Mouse (Mus musculus) bone marrow, adult 2 months (tissue): ENCODE measurements around the gene Arfgef2. TPM values are rescaled to one million over a fixed set of nuclear protein-coding genes. Genes with fewer than 3 reads are reported as not detected.
"Not testable (repeated sequence)": the region's sequence is repeated elsewhere in the genome, so short reads cannot be mapped to it uniquely, and the experiment has no call there.

Experiments used
- H3K27ac ChIP-seq: fragments of 200-500 bp; 2 replicates; pipeline ENCODE4 v1.5.1; 2012; ENCODE audit warnings: low read depth, mild to moderate bottlenecking, control low read depth, inconsistent platforms, low read length; ENCODE audit not compliant: control insufficient read depth, poor library complexity, insufficient read depth
- H3K4me1 ChIP-seq: fragments of 200-500 bp; 2 replicates; pipeline ENCODE4 v1.6.1; 2011; ENCODE audit warnings: low read length; ENCODE audit not compliant: control insufficient read depth, insufficient read depth
- H3K4me3 ChIP-seq: fragments of 200-500 bp; replicated peaks from 2 replicates; pipeline ENCODE3; 2011; ENCODE audit warnings: mild to moderate bottlenecking, low read depth, low read length, control low read depth; ENCODE audit not compliant: control insufficient read depth
- CTCF ChIP-seq: fragments of 200-500 bp; IDR thresholded peaks from 2 replicates; pipeline ENCODE4 v1.5.1; 2011; ENCODE audit warnings: low read length, control low read depth; ENCODE audit not compliant: control insufficient read depth, insufficient read depth
- POLR2A ChIP-seq: fragments of 200-500 bp; IDR thresholded peaks from 2 replicates; pipeline ENCODE4 v1.6.1; 2011; ENCODE audit warnings: low read depth, mild to moderate bottlenecking, control low read depth, low read length, borderline replicate concordance; ENCODE audit not compliant: control insufficient read depth
- WGBS: fragments of 180-500 bp; shearing (Covaris S2); methylation state at CpG from one replicate; pipeline ENCODE4 v1.1.7; 2018; 5-methylcytosine and 5-hydroxymethylcytosine counted together
- polyA plus RNA-seq: library from polyadenylated mRNA; stranded (reverse); fragments of >200 nt; gene quantifications from 2 replicates; pipeline ENCODE4 v1.2.4, GENCODE M21; 2011; ENCODE audit warnings: low replicate concordance; ENCODE audit not compliant: missing spikeins, insufficient read depth, insufficient read length

Arfgef2 gene
- polyA plus RNA-seq, 1 experiment = 18.3 TPM

DNA sequence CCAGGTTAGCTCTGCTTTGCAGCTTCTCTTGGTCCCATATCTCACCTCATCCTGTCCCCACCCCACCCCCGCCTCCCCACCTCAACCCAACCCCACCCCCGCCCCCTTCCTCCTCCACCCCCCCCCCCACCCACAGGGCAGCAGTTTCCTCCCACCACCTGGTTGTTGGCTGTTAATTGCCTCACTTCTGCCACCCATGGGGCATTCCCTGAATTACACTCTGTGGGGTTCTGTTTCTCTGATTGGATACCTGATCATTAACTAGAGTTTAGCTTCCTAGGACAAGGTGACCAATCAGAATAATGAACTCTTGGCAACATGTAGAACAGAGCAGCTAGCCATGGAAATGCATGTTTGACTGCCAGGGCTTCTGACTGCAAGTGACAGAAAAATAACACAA, 29.1 kb upstream of the Arfgef2 start:
- Histone ChIP-seq H3K4me1 (peaks cover 1% of the 10 kb centered on the region; the same call in 1 of the 2 replicates), H3K27ac (no peak overlapping the region), H3K4me3 (no peak overlapping the region)
- 19% methylated on average over 2 of the region's 2 CpGs for WGBS
- TF ChIP-seq CTCF (no peak), POLR2A (no peak)

DNA sequence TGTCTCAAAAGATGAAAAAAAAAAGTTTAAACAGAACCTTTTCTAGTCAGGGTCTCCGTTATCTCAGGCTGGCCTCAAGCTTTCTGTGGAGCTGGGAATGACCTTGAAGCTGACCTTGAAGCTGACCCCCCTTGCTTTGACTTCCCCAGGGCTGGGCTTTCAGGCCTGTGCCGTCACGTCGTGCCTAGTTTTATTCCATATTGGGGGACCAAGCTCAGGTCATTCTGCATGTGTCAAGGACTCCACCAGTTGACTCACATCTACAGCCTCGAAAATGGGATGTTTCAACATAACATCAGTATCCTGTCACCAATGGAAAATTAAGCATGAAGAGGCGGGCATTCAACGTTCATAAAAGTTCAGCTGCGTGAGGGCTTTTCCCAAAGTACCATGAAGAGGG, 25.4 kb upstream of the Arfgef2 start:
- no peak for TF ChIP-seq CTCF
- WGBS = 72% methylated on average over 8 of the region's 8 CpGs
- no peak overlapping the region for H3K4me3 ChIP-seq
- H3K4me1 ChIP-seq = no peaks in the 10 kb centered on the region
- no peak overlapping the region for H3K27ac ChIP-seq

DNA sequence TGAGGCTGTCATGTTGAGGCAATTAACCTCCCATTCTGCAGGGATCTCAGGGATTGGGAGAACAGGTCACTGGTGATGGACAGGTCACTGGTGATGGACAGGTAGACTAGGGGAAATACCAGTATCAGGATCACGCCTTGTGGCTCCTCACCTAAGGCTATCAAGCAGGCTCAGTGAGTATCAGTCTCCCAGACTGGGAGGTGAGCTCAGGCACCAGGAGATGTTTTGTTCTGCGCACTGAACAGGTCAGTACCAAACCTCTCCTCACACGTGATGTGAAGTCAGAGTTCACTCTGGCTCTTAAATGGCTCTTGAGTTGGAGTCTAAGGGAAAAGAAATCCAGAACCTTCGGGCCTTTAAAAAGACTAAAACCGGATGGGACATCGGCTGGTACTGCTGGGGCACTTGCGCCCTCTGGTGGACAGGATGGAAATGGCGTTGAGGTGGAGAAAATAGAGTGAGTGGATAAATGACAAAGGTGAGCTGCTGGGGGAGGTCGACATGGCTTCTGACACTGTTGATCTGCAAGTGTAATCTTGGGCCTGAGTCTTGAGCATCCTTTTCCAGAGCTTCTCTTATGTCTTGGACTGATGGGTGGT, 24.3 kb upstream of the Arfgef2 start:
- Histone ChIP-seq H3K4me1 (peaks cover 2% of the 10 kb centered on the region), H3K27ac (no peak overlapping the region), H3K4me3 (no peak overlapping the region)
- peak; percentile 97 for TF ChIP-seq CTCF
- TF ChIP-seq POLR2A = no peak
- WGBS = 16% methylated on average over 9 of the region's 9 CpGs

DNA sequence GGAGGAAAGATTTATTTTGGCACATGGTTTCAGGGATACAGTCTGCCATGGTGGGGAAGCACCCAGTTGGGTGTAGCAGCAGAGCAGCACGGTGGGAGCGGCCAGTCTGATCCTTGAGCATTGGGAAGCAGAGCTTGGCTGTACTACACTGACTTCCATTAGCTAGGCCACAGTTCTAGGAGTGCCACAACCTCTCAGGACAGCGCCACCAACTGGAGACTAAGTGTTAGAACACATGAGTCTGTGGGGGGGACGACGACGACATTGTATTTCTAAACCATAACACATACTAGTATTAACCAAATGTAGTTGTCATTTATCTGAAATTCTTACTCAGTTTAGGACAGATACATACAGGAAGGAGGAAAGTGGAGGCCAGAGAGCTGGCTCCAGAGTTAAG, 21.0 kb upstream of the Arfgef2 start:
- TF ChIP-seq CTCF (no peak), POLR2A (no peak)
- 89% methylated on average over 6 of the region's 6 CpGs for WGBS
- Histone ChIP-seq H3K4me1 (peaks cover 5% of the 10 kb centered on the region), H3K27ac (no peak overlapping the region), H3K4me3 (no peak overlapping the region)

DNA sequence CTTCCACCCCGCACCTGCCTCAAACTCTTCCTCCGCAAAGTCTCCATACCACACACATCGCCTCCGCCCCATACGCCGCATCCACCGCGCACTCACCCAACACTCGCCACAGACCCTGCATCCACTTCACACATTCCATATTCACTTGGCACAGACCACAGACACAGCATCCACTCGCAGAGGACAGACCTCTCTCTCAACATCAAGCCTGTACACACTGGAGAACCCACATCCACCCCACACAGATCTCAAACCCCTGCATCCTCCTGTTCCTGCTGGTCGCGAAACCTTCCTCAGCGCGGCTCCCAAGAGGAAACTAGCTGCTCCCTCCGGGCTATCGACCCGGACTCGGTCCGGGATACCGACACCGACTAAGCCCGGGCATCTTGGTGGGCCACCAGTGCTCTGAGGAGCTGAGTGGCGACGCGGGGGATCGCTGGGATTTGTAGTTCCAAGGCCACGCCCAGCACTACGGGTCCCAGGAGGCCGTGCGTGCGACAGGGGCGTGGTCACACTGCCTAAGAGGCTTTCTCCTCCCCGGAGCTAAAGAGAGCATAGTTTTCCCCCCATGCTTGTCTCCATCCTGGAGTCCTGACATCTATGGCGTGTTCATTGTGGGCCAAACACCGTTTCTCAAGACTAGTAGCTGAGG, 18.9 kb upstream of the Arfgef2 start:
- H3K27ac ChIP-seq = no peak overlapping the region
- H3K4me3 ChIP-seq = peak overlapping the region; percentile 83
- TF ChIP-seq CTCF (no peak), POLR2A (no peak)
- WGBS = 1% methylated on average over 35 of the region's 35 CpGs
- H3K4me1 ChIP-seq = peaks cover 5% of the 10 kb centered on the region

DNA sequence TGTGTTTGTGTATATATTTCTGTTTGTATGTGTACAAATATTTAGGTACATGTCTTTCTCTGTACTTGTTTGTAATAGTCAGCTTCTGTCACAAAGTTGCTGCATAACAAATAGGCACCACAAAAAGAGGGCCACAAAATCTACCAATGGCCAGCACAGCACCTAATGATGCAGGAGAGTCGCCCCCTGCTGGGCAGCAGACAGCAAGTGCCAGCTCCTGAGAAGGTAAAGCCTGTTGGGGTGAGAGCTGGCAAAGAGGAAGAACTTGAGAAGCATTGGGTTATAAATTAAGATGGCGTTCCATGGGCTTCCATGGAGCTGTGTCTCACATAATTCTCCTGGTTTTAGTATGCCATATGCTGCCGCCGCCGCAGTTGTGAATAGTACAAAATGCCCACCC, 13.7 kb upstream of the Arfgef2 start:
- no peak overlapping the region for H3K4me3 ChIP-seq
- H3K27ac ChIP-seq = no peak overlapping the region
- TF ChIP-seq CTCF = peak; percentile 64
- no peak for TF ChIP-seq POLR2A
- no peaks in the 10 kb centered on the region; the same call in 1 of the 2 replicates for H3K4me1 ChIP-seq
- 79% methylated on average over 5 of the region's 5 CpGs for WGBS

DNA sequence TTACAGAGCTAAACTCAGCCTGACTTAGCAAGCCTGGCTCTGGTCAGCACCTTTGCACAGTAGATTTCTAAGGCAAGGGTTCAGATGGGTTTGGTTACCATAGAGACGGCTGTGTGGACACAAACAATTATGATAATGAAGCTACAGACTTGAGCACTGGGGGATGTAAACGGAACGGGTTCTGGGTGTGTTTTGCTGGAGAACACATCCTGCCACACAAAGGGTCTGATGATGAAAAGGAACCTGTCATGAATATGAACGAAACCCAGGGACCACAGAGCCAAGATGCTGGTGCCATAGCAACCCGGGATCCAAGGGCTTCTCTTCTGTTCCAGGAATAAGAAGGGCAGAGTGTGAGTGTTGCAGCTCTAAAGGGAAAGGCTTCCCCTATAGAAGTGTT, 13.0 kb upstream of the Arfgef2 start, which contains the start of gene Trp53rkb:
Gene Trp53rkb, plus strand, starts transcription at position 177 of the 400 bp plus-strand sequence.
- no peaks in the 10 kb centered on the region; the same call in 1 of the 2 replicates for H3K4me1 ChIP-seq
- peak within 1 kb of the TSS; percentile 64 for H3K4me3 ChIP-seq
- TF ChIP-seq POLR2A = no peak
- TF ChIP-seq CTCF = no peak
- H3K27ac ChIP-seq = peak within 1 kb of the TSS; percentile 56
- WGBS = 88% methylated on average over 5 of the region's 5 CpGs

DNA sequence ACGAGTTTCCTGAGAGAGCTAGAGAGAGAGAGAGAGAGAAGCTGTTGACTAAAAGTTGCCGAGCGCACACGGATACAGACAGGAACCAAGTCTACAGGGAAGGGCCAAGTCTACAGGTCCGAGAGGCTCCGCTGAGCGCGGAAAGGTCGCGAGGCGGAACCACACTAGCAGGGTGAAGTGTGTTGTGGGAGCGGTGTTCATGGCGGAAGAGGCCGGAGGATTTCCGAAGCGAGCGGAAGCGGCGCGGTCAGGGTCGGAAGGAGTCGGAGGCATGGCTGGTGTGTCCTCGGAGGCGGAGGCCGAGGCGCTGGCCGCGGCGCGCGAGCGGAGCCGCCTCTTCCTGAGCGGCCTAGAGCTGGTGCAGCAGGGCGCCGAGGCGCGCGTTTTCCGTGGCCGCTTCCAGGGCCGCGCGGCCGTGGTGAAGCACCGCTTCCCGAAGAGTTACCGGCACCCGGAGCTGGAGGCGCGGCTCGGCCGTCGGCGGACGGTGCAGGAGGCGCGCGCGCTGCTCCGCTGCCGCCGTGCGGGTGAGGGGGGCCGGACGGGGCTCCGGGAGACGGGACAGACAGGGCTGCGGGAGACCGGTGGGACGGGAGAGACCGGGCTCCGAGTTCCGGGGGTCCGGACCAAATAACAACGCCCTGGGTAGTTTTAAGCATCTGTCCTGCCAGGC, 11.7 kb upstream of the Arfgef2 start:
- 0 out of 2 replicates have a peak, but pooled peaks have one; percentile 4 for TF ChIP-seq CTCF
- TF ChIP-seq POLR2A = peak; percentile 79; the same call in 1 of the 2 replicates
- WGBS = under 1% methylated on average over 76 of the region's 76 CpGs
- peak overlapping the region; percentile 66 for H3K27ac ChIP-seq
- peak overlapping the region; percentile 64 for H3K4me3 ChIP-seq
- H3K4me1 ChIP-seq = not testable (repeated sequence)
